7 mouse cellular contexts compared by ENCODE assay signal in genomic region chr8:79650158-79650814, GRCm38 (mm10). TPM values are rescaled to one million over a fixed set of nuclear protein-coding genes. Genes with fewer than 3 reads are reported as not detected.
A peak's percentile ranks its signal among the peaks of the same experiment; 100 is the strongest.
DNase-seq lines count a peak whose midpoint lies in the region; ATAC-seq and TF ChIP-seq lines count a peak whose summit lies in the region.

No protein-coding gene starts in this region.

- intact Hi-C loops in left cerebral cortex, adult 2 months (cut with DNase I), result no loop called here
- intact Hi-C loops in left cerebral cortex, postnatal 36 days (cut with DNase I), result no loop called here

- no peak overlapping the region for H3K4me3 ChIP-seq in left cerebral cortex, adult 2 months
- H3K4me3 ChIP-seq in G1E (ENCODE audit: low read depth, low read length), result no peak overlapping the region

- ATAC-seq in G1E (ENCODE audit: extremely low read depth, insufficient number of reproducible peaks, low FRiP score, poor library complexity, severe bottlenecking), result no peak
- peak; percentile 60; the same call in 1 of the 2 replicates for ATAC-seq in neutrophil, adult 5-6 weeks (ENCODE audit: extremely low read depth, insufficient number of reproducible peaks, low FRiP score, poor library complexity, severe bottlenecking)

- peaks cover 83% of the 10 kb centered on the region for H3K36me3 ChIP-seq in G1E (replicated peaks)

- H3K9me3 ChIP-seq in G1E (replicated peaks), result no peaks in the 10 kb centered on the region

- peaks cover 8% of the 10 kb centered on the region; the same call in 1 of the 2 replicates for H3K4me1 ChIP-seq in G1E (ENCODE audit: insufficient read depth, low read depth, low read length)

- H3K27me3 ChIP-seq in G1E (ENCODE audit: insufficient read depth, low read length), result no peaks in the 10 kb centered on the region

- DNase-seq in left cerebral cortex, adult 2 months (ENCODE audit: extremely low spot score in 1 of 2, low spot score in 2 of 2), result no peak
- no peak for DNase-seq in left cerebral cortex, postnatal 36 days (ENCODE audit: low spot score in 2 of 2)
- no peak for DNase-seq in G1E (ENCODE audit: low spot score)
- peak; percentile 65 for DNase-seq in embryo, embryonic 10.5 days (ENCODE audit: low spot score)
- no peak for DNase-seq in layer of hippocampus, postnatal 14 days (ENCODE audit: low spot score in 2 of 2)
- no peak for DNase-seq in urinary bladder, postnatal 4 days (ENCODE audit: low spot score in 2 of 2)

- no peak overlapping the region for H3K27ac ChIP-seq in left cerebral cortex, adult 2 months

- peak; percentile 59 for TF ChIP-seq CTCF in left cerebral cortex, adult 2 months (IDR thresholded peaks at IDR 0.05)
- peak; percentile 73 for TF ChIP-seq CTCF in G1E (IDR thresholded peaks at IDR 0.05; ENCODE audit: low read depth, low read length)

RNA-seq across cellular contexts. Expression of gene Otud4, which starts 10.9 kb away (rescaled TPM):
- 10 to 100 TPM; 37.3 to 41.0 TPM for total RNA-seq in left cerebral cortex, adult 2 months (2021)
- total RNA-seq in left cerebral cortex, postnatal 36 days (2021), result 10 to 100 TPM; 36.6 to 38.6 TPM
- total RNA-seq in G1E (2014; fragmentation: Nextera tagmentation), result 99.3 and 116 TPM in 2 replicates
- 81.7 and 84.1 TPM in 2 replicates for total RNA-seq in G1E (2017)
- polyA plus RNA-seq in G1E (2012), result 5.4 and 7.4 TPM in 2 replicates
- 63.7 and 72.7 TPM in 2 replicates for total RNA-seq in neutrophil, adult 5-6 weeks (2017)
- 10 to 100 TPM; 40.0 to 45.1 TPM for total RNA-seq in layer of hippocampus, postnatal 14 days (2021)
